Mouse (Mus musculus): Measurements from ENCODE around the gene Henmt1.

DNA sequence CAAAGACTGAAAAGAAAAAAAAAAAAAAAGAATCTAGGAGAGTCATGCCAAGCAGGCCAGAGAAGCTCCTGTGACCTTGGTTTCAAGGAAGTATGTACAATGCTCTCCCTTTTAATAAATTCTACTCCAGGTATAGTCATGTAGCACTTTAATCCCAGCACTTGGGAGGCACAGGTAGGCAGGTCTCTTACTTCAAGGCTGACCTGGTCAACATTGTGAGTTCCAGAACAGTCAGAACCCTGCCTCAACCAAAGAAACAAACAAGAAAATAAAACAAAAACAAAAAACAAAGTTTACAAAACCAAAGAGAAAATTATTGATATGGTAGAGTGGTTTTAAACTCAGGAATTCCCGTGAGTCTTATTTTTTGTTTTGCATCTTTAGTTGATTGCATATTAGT lies 49.8 kb upstream of the Henmt1 start, which contains the start of gene Fndc7:
- no peak for TF ChIP-seq CTCF (IDR thresholded peaks at IDR 0.05; ENCODE audit: borderline replicate concordance, insufficient read depth, low read depth, low read length)
- no peak for TF ChIP-seq POLR2A (IDR thresholded peaks at IDR 0.05; ENCODE audit: borderline replicate concordance, insufficient read depth, low read length)
